Mouse (Mus musculus): ENCODE data around the gene S1pr5. TPM values are rescaled to one million over a fixed set of nuclear protein-coding genes. Genes with fewer than 3 reads are reported as not detected.
"Not testable (repeated sequence)": the region's sequence is repeated elsewhere in the genome, so short reads cannot be mapped to it uniquely, and the experiment has no call there.

The S1pr5 gene
- under 1 TPM in 1 of 2 experiments, not detected in 1; 0.34 TPM for polyA plus RNA-seq (2017; shearing (Covaris generic))

- no peak for ATAC-seq
These were observed at the start of gene S1pr5 for GRCm38 (mm10) chr9:21248326-21248725. TSS of gene S1pr5 (minus strand) at chr9:21248443.

GRCm38 (mm10) chr9:21292271-21292670, 44.0 kb upstream of the S1pr5 start:
- no peak for ATAC-seq

GRCm38 (mm10) chr9:21291868-21292267, 43.6 kb upstream of the S1pr5 start:
- not testable (repeated sequence) for ATAC-seq

DNA sequence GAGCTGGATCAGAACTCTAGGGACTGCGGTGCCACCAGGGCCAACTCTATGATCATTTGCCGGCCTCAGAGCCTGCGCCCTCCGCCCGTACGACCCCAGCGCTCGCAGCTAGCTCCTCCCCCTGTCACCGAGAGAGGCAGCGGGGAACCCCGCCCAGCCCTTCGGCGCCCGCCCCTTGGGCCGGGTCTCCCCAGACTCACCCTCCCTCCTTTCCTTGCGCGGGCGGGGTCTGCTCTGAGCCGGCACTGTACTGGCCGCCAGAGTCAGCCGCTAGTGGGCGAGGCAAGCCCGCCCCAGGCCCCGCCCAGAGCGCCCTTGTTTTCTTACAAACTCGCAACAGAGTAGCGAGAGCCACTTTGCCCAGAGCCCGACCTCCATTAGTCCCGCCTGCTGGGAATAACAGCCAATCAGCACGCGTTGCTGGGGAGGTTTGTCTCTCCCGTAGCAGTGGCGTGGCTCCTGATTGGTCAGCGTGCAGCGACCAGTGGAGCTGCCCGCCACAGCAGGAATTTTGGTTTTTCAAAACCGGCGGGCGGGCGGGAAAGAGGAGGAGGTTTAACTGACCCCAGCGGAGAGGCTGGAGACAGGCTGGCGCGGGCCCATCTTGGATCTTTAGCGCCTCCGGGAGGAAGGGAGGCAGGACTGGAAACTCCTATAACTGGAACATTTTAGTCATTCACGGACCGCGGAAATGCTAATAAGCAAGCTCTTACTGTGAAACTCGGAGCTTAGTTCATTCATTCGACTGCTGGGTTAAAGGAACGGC, 43.0 kb upstream of the S1pr5 start, which contains the start of gene Cdkn2d:
TSS of gene Cdkn2d (minus strand) at position 386 of the 766 bp plus-strand sequence.
- ATAC-seq, result peak; percentile 72

DNA sequence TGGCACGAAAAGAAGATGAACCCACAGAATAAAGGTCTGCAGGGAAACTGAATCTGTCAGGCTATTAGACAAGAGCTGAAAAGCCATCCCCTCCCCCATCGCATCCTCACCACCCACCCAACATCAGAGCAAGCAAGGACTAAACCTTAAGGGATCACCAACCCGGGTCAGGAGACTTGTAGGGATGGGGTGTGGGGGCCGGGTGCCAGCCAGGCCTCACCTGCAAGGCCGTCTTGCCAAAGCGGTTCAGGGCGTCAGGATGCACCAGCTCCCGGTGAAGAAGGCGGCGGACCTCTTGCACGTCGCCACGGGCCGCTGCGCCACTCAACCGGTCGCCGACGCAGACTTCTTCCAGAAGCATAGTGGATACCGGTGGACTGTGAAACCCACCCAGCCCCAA, 42.3 kb upstream of the S1pr5 start:
- no peak for ATAC-seq

DNA sequence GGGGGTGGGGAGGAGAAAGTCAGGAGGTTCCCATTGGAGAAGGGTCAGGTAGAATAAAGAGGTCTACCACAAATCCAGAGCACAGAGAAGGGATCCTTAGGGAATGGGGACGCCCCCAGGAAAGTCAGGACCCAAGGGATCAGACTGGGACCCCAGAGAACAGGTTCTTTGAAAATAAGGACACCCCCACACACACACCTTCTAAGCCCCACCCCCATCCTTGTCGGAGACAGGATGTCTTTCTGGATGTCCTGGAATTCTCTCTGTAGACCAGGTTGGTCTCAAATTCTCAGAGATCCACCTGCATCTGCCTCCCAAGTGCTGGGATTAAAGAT, 41.1 kb upstream of the S1pr5 start:
- no peak for ATAC-seq

DNA sequence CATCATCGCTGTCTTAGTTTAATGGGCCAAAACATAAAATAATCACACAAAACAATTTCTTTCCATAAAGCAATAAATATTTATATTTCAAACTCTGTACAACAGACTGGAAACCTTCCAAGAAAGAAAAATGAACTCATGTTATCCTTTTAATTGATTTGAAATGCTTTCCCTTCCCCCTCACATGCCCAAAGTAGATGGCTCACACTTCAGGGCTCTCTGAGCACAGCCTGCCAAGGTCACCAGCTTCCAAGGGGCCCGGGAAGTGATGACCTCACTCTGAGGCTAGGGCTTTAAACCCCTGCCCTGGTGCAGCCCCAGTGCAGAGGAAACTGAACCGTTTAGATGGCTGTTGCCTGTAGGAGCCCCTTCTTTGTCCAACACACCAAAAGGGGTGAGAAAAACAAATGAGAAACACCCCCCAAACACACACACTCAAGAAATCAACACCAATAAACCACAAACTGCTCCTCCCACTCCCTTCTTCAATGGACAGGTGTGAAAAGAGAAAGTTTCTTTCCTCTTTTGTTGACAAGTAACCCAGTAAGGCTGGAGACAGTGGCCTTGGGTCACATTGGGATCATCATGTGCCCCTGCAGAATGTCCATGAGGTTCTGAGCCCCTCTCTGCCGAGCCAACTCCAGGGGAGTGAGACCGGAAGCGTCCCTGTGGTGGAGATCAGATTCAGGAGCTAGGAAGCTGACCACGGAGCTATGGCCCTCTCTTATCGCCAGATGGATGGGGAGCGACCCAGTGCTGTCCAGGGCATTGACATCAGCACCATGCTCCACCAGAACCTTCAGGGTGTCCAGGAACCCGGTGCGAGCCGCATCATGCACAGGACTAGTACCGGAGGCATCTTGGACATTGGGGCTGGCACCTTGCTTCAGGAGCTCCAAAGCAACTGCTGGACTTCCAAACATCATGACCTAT, 40.4 kb upstream of the S1pr5 start:
- ATAC-seq, result no peak

DNA sequence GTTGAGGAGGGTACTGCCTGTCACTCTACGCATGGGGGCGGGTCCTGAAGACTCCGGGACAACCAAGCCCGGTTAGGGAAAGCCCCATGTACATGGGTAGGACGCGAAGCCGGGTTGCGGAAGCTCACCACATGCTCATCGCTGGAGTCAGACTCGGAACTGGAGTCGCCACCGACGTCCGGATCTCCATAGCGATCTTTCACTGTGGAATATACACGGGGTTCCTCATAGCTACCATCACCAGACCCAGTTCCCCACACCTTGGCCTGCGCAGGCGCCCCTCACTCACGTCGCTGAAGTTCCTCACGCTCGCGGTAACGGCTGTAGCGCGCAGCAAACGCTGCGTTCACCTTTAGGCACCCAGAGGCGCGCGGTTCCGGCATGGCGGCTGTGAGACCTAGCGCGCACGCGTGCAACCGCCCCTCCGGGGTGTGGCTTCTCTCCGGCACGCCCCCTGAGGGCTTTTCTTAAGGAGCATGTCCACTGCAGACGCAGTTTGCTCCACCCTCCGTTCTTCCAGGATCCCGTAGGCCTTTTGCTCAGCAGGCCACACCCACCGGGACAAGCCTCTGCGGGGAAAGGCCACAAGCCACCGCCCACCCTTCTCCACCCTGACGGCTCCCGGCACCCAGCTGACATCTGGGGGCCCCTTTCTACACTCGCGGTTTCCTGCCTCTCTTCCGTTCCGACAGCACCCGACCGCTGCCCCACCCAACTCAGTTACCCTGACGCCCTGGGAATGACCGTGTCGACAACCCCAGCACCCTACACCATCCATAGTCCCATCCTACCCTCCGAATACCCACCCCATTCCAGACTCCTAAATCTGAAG, 39.5 kb upstream of the S1pr5 start, which contains the start of gene Kri1:
TSS of gene Kri1 (minus strand) at position 399 of the 832 bp plus-strand sequence.
- ATAC-seq, result peak; percentile 55

- no peak for ATAC-seq
These were observed 38.5 kb upstream of the S1pr5 start for GRCm38 (mm10) chr9:21286753-21287152.

GRCm38 (mm10) chr9:21283994-21284393, 35.8 kb upstream of the S1pr5 start:
- ATAC-seq, result no peak

GRCm38 (mm10) chr9:21283591-21283990, 35.3 kb upstream of the S1pr5 start:
- no peak for ATAC-seq

- no peak for ATAC-seq
These were observed 29.5 kb upstream of the S1pr5 start for GRCm38 (mm10) chr9:21277776-21278175.

GRCm38 (mm10) chr9:21276307-21276706, 28.1 kb upstream of the S1pr5 start:
- no peak for ATAC-seq

DNA sequence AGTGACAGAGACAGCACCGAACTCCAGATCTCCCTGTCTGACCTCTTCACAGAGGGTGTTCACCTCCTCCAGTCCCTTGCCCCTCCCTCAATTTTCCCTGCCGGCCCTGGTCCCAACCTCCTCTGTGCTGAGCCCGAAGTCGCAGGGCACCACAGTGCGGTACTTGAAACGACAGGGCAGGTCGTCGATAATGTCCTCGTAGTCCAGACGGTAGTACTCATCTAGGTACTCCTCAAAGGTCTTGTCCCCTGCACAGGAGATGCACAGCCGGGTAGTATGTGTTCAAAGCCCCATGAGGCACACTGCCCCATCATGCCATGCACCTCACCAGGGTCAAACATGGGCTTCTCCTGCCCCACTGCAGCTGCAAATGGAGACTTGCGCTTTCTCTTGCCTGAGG, 27.5 kb upstream of the S1pr5 start:
- no peak for ATAC-seq

GRCm38 (mm10) chr9:21275013-21275710, 26.9 kb upstream of the S1pr5 start:
- no peak for ATAC-seq

DNA sequence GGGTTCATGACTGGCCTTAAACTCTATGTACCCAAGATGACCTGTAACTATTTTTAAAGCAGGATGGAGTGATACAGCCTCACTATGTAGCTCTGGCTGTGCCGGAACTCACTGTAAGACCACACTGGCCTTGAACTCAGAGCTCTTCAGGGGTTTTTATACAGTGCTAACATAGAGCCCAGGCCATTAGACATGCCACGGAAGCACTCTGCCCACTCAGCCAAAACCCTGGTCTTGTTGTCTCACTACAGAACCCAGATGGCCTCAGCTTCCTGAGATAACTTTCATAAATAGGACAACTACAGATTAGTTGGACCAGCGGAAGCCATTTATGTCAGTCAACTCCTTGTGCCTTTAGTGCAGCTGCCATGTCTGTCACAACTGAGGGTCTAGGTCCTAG, 26.1 kb upstream of the S1pr5 start:
- no peak for ATAC-seq

DNA sequence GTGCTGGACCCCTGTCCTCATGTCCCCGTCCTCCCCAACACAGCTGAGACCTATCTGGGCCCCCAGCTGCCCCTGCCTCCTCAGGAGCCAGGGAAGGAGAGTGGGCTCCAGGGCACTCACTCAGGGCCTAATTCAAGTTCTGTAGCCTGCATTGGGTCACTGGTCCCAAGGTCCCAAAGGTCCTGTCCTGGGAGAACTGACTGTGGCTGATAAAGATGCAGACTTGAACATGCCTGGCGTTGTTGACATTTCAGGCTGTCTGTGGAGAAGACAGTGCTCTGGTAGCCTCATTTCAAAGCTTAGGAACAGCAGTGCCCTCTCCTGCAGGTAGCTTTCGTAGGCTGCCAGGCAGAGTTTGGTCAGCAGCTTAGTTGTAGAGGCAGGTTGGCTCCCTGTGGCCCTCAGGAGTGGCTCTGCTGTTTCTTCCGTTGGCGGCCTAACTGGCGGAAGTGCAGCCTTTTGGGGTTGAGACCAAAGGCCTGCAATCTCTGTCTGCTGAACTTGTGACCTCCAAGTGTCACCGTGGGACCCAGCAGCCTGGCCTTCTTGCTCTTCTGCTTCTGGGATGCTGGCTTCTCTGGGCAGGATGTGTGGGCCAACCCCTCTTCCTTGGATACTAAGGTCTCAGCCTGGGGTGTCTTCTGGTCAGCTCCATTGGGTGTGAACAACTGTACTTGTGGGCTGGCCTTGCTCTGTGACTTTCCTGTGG, 25.4 kb upstream of the S1pr5 start:
- ATAC-seq, result no peak

DNA sequence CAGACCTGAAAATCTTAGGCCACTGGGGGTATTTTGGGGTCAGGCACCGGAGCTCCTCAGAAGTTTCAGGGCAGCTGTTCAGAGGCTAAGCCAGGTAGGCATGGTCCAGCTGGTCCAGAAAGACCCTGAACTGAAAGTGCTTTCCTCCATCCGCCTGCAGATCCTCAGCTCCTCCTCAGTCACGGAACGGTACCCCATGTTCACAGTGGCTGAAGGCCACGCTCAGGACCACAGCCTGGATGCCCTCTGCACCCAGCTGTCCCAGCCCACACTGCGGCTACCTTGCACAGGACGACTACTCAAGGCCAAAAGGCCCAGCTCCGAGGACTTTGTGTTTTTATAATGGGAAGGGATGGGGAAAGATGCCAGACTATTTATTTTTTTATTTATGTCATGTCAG, 24.9 kb upstream of the S1pr5 start:
- ATAC-seq, result no peak

DNA sequence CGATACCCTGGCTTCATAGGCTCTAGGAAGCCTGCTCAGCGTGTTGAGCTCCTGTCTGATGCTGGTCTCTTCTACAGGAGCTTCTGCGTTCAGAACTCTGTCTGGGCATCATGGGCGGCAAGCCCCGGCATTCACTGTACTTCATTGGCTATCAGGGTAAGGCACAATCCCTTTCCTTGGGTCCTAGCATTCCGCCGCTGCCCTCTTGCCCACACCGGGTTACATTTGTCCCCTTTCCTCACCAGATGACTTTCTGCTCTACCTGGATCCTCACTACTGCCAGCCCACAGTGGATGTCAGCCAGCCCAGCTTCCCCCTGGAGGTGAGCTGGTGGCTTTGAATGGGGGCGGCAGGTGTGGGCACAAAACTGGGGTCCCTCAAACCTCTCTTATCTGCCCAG, 24.1 kb upstream of the S1pr5 start:
- no peak for ATAC-seq

GRCm38 (mm10) chr9:21269590-21269989, 21.3 kb upstream of the S1pr5 start:
- ATAC-seq, result not testable (repeated sequence)

DNA sequence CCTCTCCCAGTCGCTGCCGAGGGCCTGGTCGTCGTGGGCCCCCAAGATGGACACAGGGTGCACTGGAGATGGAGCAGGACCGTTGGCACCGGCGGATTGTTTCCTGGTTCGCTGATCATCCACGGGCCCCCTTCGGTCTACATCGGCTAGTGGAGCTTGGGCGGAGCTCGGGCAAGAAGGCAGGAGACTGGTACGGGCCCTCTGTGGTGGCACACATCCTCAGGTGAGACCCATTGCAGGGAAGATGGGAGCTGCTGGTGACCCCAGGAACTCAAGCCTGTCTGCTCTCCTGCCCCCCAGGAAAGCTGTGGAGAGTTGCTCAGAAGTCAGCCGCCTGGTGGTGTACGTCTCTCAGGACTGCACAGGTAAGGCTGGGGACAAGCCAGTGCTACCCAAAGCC, 20.1 kb upstream of the S1pr5 start:
- no peak for ATAC-seq

All from activated CD4-positive, CD25-positive, alpha-beta regulatory T cell, adult 4 months (primary cell).